Mouse (Mus musculus): Measurements from ENCODE around the gene Mvp. TPM values are rescaled to one million over a fixed set of nuclear protein-coding genes. Genes with fewer than 3 reads are reported as not detected.
A peak's percentile ranks its signal among the peaks of the same experiment; 100 is the strongest.

Gene Mvp
- polyA plus RNA-seq, 1 experiment from 2014 or later, result 13.1 TPM

DNA sequence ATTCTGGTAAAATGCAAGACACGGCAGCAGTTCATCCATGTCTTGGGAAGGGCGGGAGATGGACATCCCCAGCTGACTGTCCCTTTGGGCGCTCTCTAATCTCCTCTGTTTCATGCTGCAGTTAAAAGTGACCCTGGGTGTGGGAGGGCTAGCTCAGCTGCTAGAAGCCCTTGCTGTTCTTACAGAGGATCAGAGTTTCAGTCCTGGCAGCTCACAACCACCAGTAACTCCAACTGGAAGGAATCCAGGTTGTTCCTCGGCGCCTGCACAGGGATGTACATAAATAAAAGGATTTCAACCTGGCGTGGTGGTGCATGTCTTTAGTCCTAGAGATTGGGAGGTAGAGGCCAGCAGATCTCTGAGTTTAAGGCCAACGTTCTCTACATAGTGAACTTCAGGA, 31.3 kb downstream of the Mvp start:
- 74% methylated on average over 7 of the region's 7 CpGs for WGBS
- no peaks in the 10 kb centered on the region for H3K9me3 ChIP-seq
- peaks cover 34% of the 10 kb centered on the region for H3K36me3 ChIP-seq
- no peak for ATAC-seq (ENCODE audit: insufficient number of reproducible peaks, low FRiP score, low TSS enrichment, low read depth)
- H3K27me3 ChIP-seq, result no peaks in the 10 kb centered on the region
- H3K4me3 ChIP-seq, result no peak overlapping the region
- H3K4me1 ChIP-seq, result peaks cover 7% of the 10 kb centered on the region
- no peak overlapping the region for H3K4me2 ChIP-seq
- no peak overlapping the region for H3K27ac ChIP-seq
- H3K9ac ChIP-seq, result no peak overlapping the region

DNA sequence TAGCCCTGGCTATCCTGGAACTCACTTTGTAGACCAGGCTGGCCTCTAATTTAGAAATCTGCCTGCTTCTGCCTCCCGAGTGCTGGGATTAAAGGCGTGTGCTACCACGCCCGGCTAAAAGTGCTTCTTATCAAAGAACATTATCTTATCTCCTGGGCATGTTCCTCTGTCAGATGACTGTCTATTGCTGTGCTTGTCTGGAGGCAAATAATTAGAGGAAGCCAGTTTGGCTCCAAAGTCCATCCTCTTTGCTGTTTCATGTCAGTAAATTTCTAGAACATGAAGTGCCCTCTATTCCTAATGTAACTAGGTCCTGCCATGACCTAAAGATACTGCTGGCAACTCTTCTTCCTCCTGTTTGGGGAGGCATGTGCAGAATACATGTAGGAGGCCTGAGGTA, 32.4 kb downstream of the Mvp start:
- Histone ChIP-seq H3K9ac (no peak overlapping the region), H3K27me3 (no peaks in the 10 kb centered on the region), H3K4me2 (no peak overlapping the region), H3K36me3 (peaks cover 37% of the 10 kb centered on the region), H3K9me3 (no peaks in the 10 kb centered on the region), H3K4me3 (no peak overlapping the region), H3K27ac (no peak overlapping the region), H3K4me1 (peaks cover 15% of the 10 kb centered on the region)
- no peak for ATAC-seq (ENCODE audit: insufficient number of reproducible peaks, low FRiP score, low TSS enrichment, low read depth)
- WGBS, result 88% methylated on average over 4 of the region's 4 CpGs

DNA sequence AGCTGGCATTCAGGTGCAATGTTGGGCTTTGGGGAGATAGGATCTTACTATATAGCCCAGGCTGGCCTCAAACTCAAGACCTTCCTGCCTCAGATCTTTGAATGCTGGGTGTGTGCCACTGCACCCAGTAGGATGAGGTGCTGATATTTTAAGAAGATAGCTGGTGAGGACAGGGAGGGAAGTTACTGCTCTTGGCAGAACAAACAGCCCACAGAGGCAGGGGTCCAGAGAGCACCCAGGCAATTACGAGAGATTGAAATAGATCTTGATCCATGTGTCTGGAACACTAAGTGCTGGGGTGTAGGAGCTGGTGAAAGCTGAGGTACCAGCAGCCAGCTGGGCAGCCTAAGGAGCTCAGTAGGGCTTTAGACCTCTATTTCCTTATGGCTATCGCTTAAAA, 32.8 kb downstream of the Mvp start:
- no peaks in the 10 kb centered on the region for H3K27me3 ChIP-seq
- ATAC-seq (ENCODE audit: insufficient number of reproducible peaks, low FRiP score, low TSS enrichment, low read depth), result no peak
- peaks cover 19% of the 10 kb centered on the region for H3K4me1 ChIP-seq
- H3K4me3 ChIP-seq, result no peak overlapping the region
- WGBS, result 88% methylated on average over 2 of the region's 2 CpGs
- no peak overlapping the region for H3K27ac ChIP-seq
- H3K9me3 ChIP-seq, result no peaks in the 10 kb centered on the region
- no peak overlapping the region for H3K9ac ChIP-seq
- peaks cover 37% of the 10 kb centered on the region for H3K36me3 ChIP-seq
- H3K4me2 ChIP-seq, result no peak overlapping the region

DNA sequence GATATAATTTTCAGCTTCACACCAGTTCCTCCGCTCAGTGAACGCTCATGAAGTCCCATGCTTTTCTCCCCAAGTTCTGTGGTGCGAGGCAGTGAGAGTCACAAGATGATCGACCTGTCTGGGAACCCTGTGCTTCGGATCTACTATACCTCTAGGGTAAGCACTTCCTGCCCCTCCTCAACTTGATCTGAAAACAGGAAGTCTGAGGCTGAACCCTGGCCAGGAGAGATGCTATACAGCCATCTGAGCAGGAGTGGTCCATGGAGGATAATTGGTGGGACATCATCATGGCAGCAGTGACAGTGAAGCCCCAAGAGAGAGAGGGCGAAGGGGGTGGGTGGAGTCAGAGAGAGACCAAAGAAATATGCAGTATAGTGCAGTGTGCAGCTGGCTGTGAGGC, 35.6 kb downstream of the Mvp start:
- H3K4me1 ChIP-seq, result peaks cover 19% of the 10 kb centered on the region
- no peaks in the 10 kb centered on the region for H3K27me3 ChIP-seq
- 85% methylated on average over 6 of the region's 6 CpGs for WGBS

DNA sequence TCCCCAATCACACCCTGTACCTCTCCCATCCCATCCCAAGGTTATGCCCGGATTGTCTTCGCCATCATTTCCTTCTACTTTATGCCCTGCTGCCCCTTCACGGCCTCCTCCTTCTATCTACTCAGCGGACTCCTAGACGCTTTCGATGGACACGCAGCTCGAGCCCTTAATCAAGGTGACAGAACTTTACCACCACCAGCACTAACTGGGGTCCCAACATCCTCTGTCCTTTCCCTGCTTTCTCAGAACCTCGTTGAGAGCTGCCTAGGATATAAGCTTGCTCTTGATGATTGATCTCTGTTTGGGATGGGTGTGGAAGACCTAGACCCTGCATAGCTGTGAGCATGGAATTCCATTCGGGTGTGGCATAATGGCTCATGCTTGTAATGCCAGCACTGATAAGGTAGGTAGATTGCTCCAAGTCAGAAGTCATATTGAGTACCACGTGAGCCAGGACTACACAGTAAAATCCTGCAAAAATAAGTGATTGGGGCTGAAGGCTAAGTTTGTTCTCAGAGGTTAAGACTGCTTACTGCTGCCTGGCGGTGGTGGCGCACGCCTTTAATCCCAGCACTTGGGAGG, 37.5 kb downstream of the Mvp start:
- peaks cover 19% of the 10 kb centered on the region for H3K4me1 ChIP-seq
- H3K9ac ChIP-seq, result peak overlapping the region; percentile 92
- no peak for ATAC-seq (ENCODE audit: insufficient number of reproducible peaks, low FRiP score, low TSS enrichment, low read depth)
- H3K4me3 ChIP-seq, result peak overlapping the region; percentile 94
- H3K4me2 ChIP-seq, result peak overlapping the region; percentile 84
- H3K9me3 ChIP-seq, result no peaks in the 10 kb centered on the region
- no peaks in the 10 kb centered on the region for H3K27me3 ChIP-seq
- 25% methylated on average over 14 of the region's 14 CpGs for WGBS
- H3K36me3 ChIP-seq, result peaks cover 37% of the 10 kb centered on the region
- H3K27ac ChIP-seq, result peak overlapping the region; percentile 93

More for the DNA sequence above, 35.6 kb downstream of the Mvp start:
- no peak overlapping the region for H3K4me3 ChIP-seq
- no peaks in the 10 kb centered on the region for H3K9me3 ChIP-seq
- no peak overlapping the region for H3K27ac ChIP-seq
- no peak overlapping the region for H3K9ac ChIP-seq
- no peak overlapping the region for H3K4me2 ChIP-seq
- peaks cover 37% of the 10 kb centered on the region for H3K36me3 ChIP-seq
- ATAC-seq (ENCODE audit: insufficient number of reproducible peaks, low FRiP score, low TSS enrichment, low read depth), result no peak

DNA sequence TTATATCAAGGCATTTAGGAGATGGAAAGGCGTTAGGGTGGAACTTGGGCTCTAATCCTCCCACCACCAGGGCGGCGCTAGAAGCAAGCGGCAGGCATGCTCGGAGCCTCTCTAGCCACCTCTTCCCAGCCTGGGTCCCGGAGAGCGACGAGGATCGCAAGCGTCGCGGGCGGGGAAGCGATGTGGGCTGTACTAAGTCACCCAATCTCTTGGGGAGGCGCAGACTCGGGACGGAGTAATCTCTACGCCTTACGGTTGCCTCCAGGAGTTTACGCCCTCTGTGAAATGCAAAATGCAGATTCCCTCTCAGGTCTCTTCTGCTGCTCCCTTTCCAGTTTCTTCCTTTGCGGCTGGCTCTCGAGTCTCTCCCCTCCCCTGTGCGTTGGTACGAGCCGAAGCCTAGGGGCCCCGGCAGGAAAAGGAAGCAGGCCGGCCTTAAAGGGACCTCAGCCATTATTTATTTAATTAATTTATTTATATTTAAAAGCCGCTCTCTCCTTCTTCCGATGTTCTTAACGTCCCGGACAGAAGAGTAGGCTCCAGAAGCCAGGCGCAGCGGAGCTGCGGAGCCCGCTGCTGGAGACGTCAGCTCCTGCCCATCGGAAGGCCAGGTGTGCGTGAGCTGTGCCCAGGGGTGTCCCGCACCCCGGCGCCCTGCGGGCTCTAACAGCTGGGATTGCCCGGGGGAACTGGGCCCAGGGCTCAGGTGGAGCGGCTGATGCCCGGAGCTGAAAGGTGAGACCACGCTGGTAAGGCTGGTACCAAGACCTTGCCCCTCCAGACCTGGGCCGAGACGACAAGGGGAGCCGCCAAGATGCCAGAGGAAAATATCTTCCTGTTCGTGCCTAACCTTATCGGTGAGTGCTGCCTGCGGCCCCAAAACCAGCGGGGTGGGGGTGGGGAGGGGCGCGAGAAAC, 38.2 kb downstream of the Mvp start, which contains the start of gene Cdiptos:
Cdiptos (minus strand) TSS at position 149 of the 917 bp plus-strand sequence.
- H3K4me2 ChIP-seq, result peak within 1 kb of the TSS; percentile 84

DNA sequence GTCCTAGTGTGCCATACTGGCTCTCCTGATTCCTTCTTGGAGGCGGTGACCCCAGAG, 38.7 kb downstream of the Mvp start, which contains the start of gene Cdipt:
Cdipt (plus strand) TSS at position 22 of the 57 bp plus-strand sequence.
- Histone ChIP-seq H3K4me2 (peak within 1 kb of the TSS; percentile 84), H3K9me3 (no peaks in the 10 kb centered on the region), H3K4me3 (peak within 1 kb of the TSS; percentile 94), H3K36me3 (peaks cover 27% of the 10 kb centered on the region), H3K4me1 (peaks cover 19% of the 10 kb centered on the region), H3K9ac (peak within 1 kb of the TSS; percentile 92), H3K27ac (peak within 1 kb of the TSS; percentile 93), H3K27me3 (no peaks in the 10 kb centered on the region)
- WGBS, result 8% methylated on average over 1 of the region's 1 CpGs
- no peak for ATAC-seq (ENCODE audit: insufficient number of reproducible peaks, low FRiP score, low TSS enrichment, low read depth)

More for the DNA sequence above, 38.2 kb downstream of the Mvp start, which contains the start of gene Cdiptos:
- H3K27ac ChIP-seq, result peak within 1 kb of the TSS; percentile 93
- H3K9ac ChIP-seq, result peak within 1 kb of the TSS; percentile 92
- H3K9me3 ChIP-seq, result no peaks in the 10 kb centered on the region
- peak within 1 kb of the TSS; percentile 94 for H3K4me3 ChIP-seq
- H3K27me3 ChIP-seq, result no peaks in the 10 kb centered on the region
- under 1% methylated on average over 53 of the region's 55 CpGs for WGBS
- peak; percentile 92 for ATAC-seq (ENCODE audit: insufficient number of reproducible peaks, low FRiP score, low TSS enrichment, low read depth)
- H3K4me1 ChIP-seq, result peaks cover 19% of the 10 kb centered on the region
- H3K36me3 ChIP-seq, result peaks cover 32% of the 10 kb centered on the region

DNA sequence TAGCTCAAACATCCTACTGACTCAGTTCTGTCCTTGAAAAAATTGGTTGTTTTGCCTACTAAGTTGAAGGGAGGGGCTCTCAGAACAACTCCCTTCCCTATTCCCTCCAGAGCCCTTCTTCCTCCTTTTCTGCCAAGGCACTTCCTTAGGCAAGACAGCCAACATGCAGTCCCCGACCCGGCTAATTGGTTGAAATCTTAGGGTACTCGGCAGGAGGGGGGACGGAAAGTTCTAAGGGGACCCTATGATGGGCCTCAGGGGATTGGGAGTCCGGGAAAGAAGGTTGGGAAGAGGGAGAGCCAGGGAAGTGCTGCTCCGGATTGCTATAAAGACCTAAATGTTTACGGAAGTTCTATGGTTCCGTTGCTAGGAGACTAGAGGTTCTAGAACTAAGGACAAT, 38.9 kb downstream of the Mvp start:
- 7% methylated on average over 8 of the region's 8 CpGs for WGBS
- Histone ChIP-seq H3K4me2 (peak overlapping the region; percentile 84), H3K9me3 (no peaks in the 10 kb centered on the region), H3K9ac (no peak overlapping the region), H3K36me3 (peaks cover 26% of the 10 kb centered on the region), H3K27me3 (no peaks in the 10 kb centered on the region), H3K4me3 (peak overlapping the region; percentile 94), H3K27ac (peak overlapping the region; percentile 93; the same call in 1 of the 2 replicates), H3K4me1 (peaks cover 19% of the 10 kb centered on the region)
- no peak; the same call in 1 of the 2 replicates for ATAC-seq (ENCODE audit: insufficient number of reproducible peaks, low FRiP score, low TSS enrichment, low read depth)

DNA sequence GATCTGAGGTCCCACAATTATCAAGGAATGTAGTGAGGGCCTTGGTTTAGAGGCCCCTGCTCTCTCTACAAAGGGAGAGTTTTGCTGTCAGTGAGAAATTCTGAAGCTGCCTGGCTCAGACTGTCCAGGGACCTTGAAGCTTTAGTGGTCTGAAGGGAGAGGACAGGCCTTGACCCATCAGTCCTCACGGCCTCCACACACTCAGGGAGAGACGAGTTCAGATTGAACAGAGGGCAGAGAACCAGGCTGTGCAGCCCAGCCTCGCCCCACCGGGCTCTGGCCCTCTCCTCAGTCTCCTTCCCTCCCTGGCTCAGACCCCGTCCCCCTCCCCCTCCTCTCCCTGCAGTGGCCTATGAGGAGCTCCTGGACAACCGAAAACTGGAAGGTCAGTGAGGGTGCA, 47.1 kb downstream of the Mvp start:
- Histone ChIP-seq H3K36me3 (no peaks in the 10 kb centered on the region), H3K9ac (no peak overlapping the region), H3K4me2 (no peak overlapping the region), H3K4me1 (peaks cover 7% of the 10 kb centered on the region; the same call in 1 of the 2 replicates), H3K9me3 (no peaks in the 10 kb centered on the region), H3K4me3 (no peak overlapping the region), H3K27ac (no peak overlapping the region), H3K27me3 (peaks cover 21% of the 10 kb centered on the region)
- WGBS, result 63% methylated on average over 6 of the region's 6 CpGs
- ATAC-seq (ENCODE audit: insufficient number of reproducible peaks, low FRiP score, low TSS enrichment, low read depth), result no peak

DNA sequence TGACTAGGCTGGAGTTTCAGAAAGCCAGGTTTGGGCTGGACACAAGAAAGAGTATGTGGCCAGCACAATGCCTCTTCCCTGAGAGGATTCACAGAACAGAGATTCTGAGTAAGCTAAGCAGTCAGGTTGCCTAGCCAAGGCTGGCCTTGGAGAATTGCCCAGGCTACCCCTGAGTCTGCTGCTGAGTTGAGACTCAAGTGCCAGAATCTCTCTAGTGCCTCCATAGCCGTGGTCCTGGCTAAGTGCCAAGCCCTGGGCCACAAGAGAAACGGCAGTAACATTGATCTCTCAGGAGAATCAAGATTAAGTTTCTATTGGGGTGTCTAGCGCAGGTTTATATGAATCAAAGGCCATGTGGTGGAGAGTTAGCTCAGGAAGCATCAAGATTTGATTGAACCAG, 48.9 kb downstream of the Mvp start:
- no peak for ATAC-seq (ENCODE audit: insufficient number of reproducible peaks, low FRiP score, low TSS enrichment, low read depth)
- H3K9ac ChIP-seq, result no peak overlapping the region
- peaks cover 29% of the 10 kb centered on the region for H3K27me3 ChIP-seq
- no peak overlapping the region for H3K4me3 ChIP-seq
- no peaks in the 10 kb centered on the region for H3K36me3 ChIP-seq
- no peaks in the 10 kb centered on the region for H3K9me3 ChIP-seq
- H3K4me1 ChIP-seq, result peaks cover 7% of the 10 kb centered on the region; the same call in 1 of the 2 replicates
- H3K4me2 ChIP-seq, result no peak overlapping the region
- no peak overlapping the region for H3K27ac ChIP-seq
- 47% methylated on average over 3 of the region's 3 CpGs for WGBS

DNA sequence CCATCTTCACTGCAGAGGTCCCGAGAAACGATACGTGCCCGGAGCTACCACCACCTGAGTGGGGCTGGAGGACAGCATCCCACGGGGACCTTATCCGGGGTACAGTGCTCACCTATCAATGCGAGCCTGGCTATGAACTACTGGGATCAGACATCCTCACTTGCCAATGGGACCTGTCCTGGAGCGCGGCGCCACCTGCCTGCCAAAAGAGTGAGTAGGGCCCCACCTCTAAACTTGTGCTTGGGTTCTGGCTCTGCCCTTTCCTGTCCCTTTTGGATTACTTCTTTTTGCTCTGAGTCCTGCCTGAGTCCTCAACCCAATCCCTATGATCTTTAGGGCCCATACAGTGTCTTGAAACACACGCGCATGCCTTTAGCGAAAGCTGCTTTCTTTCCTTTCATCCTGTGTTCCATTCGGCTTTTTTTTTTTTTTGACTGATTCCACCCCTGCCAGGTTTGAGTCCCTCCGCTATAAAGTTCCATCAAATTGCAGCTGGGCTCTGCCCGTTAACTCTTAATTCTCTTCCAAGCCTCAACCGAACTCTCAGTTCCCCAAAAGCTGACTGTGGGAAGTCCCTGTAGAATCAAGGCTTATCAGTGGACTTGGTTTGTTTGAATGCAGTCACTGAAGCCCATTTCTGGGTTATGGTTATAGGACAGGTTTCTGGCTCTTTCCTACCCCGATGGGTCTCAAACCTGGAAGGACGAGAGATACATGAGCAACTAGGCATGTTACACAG, 50.7 kb downstream of the Mvp start:
- WGBS, result 24% methylated on average over 19 of the region's 19 CpGs
- Histone ChIP-seq H3K9ac (no peak overlapping the region), H3K4me2 (peak overlapping the region; percentile 14; the same call in 1 of the 2 replicates), H3K4me1 (peaks cover 7% of the 10 kb centered on the region; the same call in 1 of the 2 replicates), H3K4me3 (peak overlapping the region; percentile 6; the same call in 1 of the 2 replicates), H3K9me3 (no peaks in the 10 kb centered on the region), H3K36me3 (no peaks in the 10 kb centered on the region), H3K27me3 (peaks cover 29% of the 10 kb centered on the region), H3K27ac (no peak overlapping the region)
- ATAC-seq (ENCODE audit: insufficient number of reproducible peaks, low FRiP score, low TSS enrichment, low read depth), result no peak

DNA sequence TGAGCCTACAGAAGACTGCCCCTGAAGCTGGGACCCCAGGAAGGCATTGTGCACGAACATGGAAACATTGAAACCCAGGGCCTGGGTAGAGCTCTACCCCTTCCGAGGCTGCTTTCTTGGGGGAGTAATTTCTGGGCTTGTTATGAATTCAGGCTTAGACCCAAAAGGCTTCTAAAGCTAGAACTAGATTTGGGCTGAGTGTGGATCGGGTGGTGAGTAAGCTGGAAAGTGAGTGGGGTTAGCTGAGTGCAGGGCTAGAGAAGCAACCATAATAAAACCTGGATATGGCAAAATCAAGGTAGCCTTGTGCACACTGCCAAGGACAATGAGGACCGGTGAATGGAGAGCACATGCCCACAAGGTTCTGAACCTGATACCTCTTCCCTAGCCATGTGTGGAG, 52.5 kb downstream of the Mvp start:
- H3K27me3 ChIP-seq, result peaks cover 29% of the 10 kb centered on the region
- no peaks in the 10 kb centered on the region for H3K9me3 ChIP-seq
- H3K4me2 ChIP-seq, result no peak overlapping the region
- H3K27ac ChIP-seq, result no peak overlapping the region
- 81% methylated on average over 4 of the region's 4 CpGs for WGBS
- H3K4me3 ChIP-seq, result no peak overlapping the region
- H3K36me3 ChIP-seq, result no peaks in the 10 kb centered on the region
- H3K4me1 ChIP-seq, result peaks cover 7% of the 10 kb centered on the region; the same call in 1 of the 2 replicates
- H3K9ac ChIP-seq, result no peak overlapping the region
- ATAC-seq (ENCODE audit: insufficient number of reproducible peaks, low FRiP score, low TSS enrichment, low read depth), result no peak

Data from limb, embryonic 15.5 days (tissue).